In the genomic region with DNA sequence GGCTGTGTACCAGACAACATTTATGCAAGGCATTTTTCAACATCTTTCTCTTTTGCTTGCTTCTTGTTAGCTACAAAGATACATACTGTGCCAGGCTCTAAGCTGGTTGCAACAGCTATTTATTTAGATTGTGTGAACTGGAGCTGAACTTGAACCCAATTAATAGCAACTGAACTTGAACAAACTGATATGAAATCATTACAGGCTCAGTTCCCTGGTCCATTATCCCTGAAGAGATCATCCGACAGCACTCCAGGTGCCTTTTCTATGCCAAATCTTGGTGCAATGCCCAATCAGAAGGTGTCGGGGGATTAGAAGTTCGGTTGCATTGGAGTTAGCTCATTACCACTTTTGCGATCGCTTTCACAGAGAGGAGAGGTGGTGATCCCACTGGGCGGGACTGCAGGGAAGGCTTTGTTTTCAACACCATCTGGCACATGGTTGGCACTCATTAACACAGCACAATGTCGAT, we compare ENCODE assay signal across 13 mouse cellular contexts.
DNase-seq lines count a peak whose midpoint lies in the region; ATAC-seq and TF ChIP-seq lines count a peak whose summit lies in the region.
"Had no signal": no experiment of that assay in that cellular context is flagged by ENCODE, and none has a peak within 500 bp of the region (broad histone marks: within the 10 kb centered on the region; RNA-seq: fewer than 3 reads in every experiment).

No protein-coding gene starts in this region.

- H3K9me3 ChIP-seq in midbrain, embryonic 13.5 days = no peaks in the 10 kb centered on the region
- H3K9me3 ChIP-seq in midbrain, embryonic 10.5 days (replicated peaks) = no peaks in the 10 kb centered on the region
- H3K9me3 ChIP-seq in forebrain, embryonic 10.5 days = no peaks in the 10 kb centered on the region
- H3K9me3 ChIP-seq in hindbrain, embryonic 13.5 days = no peaks in the 10 kb centered on the region; the same call in 1 of the 2 replicates

- ATAC-seq in midbrain, embryonic 13.5 days = peak; percentile 76
- peak; percentile 68 for ATAC-seq in hindbrain, embryonic 13.5 days (ENCODE audit: low FRiP score)

- no peaks in the 10 kb centered on the region for H3K27me3 ChIP-seq in midbrain, embryonic 13.5 days
- no peaks in the 10 kb centered on the region for H3K27me3 ChIP-seq in midbrain, embryonic 10.5 days (ENCODE audit: low read depth, poor library complexity, severe bottlenecking)
- H3K27me3 ChIP-seq in forebrain, embryonic 10.5 days (ENCODE audit: poor library complexity, severe bottlenecking) = no peaks in the 10 kb centered on the region
- H3K27me3 ChIP-seq in hindbrain, embryonic 13.5 days = no peaks in the 10 kb centered on the region
- no peaks in the 10 kb centered on the region for H3K27me3 ChIP-seq in thymus, adult 2 months (ENCODE audit: control insufficient read depth, insufficient read depth, low read length)
- H3K27me3 ChIP-seq: CH12.LX had no signal

- no peak overlapping the region for H3K4me2 ChIP-seq in midbrain, embryonic 13.5 days (replicated peaks)
- H3K4me2 ChIP-seq in hindbrain, embryonic 13.5 days = 0 out of 2 replicates have a peak overlapping the region, but pooled peaks have one; percentile 2

- H3K4me1 ChIP-seq in midbrain, embryonic 13.5 days (replicated peaks) = peaks cover 15% of the 10 kb centered on the region
- peaks cover 10% of the 10 kb centered on the region; the same call in 1 of the 2 replicates for H3K4me1 ChIP-seq in midbrain, embryonic 10.5 days
- peaks cover 34% of the 10 kb centered on the region for H3K4me1 ChIP-seq in forebrain, embryonic 10.5 days
- peaks cover 11% of the 10 kb centered on the region for H3K4me1 ChIP-seq in hindbrain, embryonic 13.5 days (replicated peaks)
- no peaks in the 10 kb centered on the region for H3K4me1 ChIP-seq in thymus, adult 2 months (replicated peaks; ENCODE audit: control insufficient read depth, insufficient read depth, low read length)

- H3K9ac ChIP-seq in midbrain, embryonic 13.5 days (replicated peaks) = no peak overlapping the region
- H3K9ac ChIP-seq in hindbrain, embryonic 13.5 days = no peak overlapping the region

- H3K4me3 ChIP-seq in midbrain, embryonic 13.5 days (replicated peaks) = no peak overlapping the region
- H3K4me3 ChIP-seq in midbrain, embryonic 10.5 days = no peak overlapping the region
- no peak overlapping the region for H3K4me3 ChIP-seq in forebrain, embryonic 10.5 days
- H3K4me3 ChIP-seq in hindbrain, embryonic 13.5 days = no peak overlapping the region
- H3K4me3 ChIP-seq in thymus, adult 2 months (ENCODE audit: control insufficient read depth, insufficient read depth, low read length) = no peak overlapping the region
- H3K4me3 ChIP-seq: heart, adult 2 months had no signal

- no peak for DNase-seq in midbrain, embryonic 10.5 days (ENCODE audit: low spot score)
- peak; percentile 42 for DNase-seq in forebrain, embryonic 10.5 days (ENCODE audit: extremely low spot score, low spot score)
- peak; percentile 5 for DNase-seq in retina, postnatal 7 days (ENCODE audit: low read depth, low spot score)
- DNase-seq in ovary, adult 18-20 months (ENCODE audit: low spot score) = no peak
- DNase-seq in testis, postnatal 14 days (ENCODE audit: low spot score) = no peak
- no peak for DNase-seq in thymus, adult 2 months
- DNase-seq: heart, adult 2 months; lung, adult 2 months; right cerebral cortex, adult 18-20 months had no signal

- no peaks in the 10 kb centered on the region for H3K36me3 ChIP-seq in midbrain, embryonic 13.5 days
- no peaks in the 10 kb centered on the region for H3K36me3 ChIP-seq in midbrain, embryonic 10.5 days
- no peaks in the 10 kb centered on the region for H3K36me3 ChIP-seq in forebrain, embryonic 10.5 days (replicated peaks)
- H3K36me3 ChIP-seq in hindbrain, embryonic 13.5 days = no peaks in the 10 kb centered on the region
- no peaks in the 10 kb centered on the region for H3K36me3 ChIP-seq in thymus, adult 2 months (ENCODE audit: control insufficient read depth, insufficient read depth, low read length)

- peak overlapping the region; percentile 2; the same call in 1 of the 2 replicates for H3K27ac ChIP-seq in midbrain, embryonic 13.5 days
- no peak overlapping the region for H3K27ac ChIP-seq in midbrain, embryonic 10.5 days (replicated peaks)
- H3K27ac ChIP-seq in forebrain, embryonic 10.5 days = peak overlapping the region; percentile 40; the same call in 1 of the 2 replicates
- peak overlapping the region; percentile 49 for H3K27ac ChIP-seq in hindbrain, embryonic 13.5 days
- H3K27ac ChIP-seq in thymus, adult 2 months (ENCODE audit: control insufficient read depth, insufficient read depth, low read length) = no peak overlapping the region
- H3K27ac ChIP-seq: heart, adult 2 months; kidney, postnatal 0 days had no signal

- WGBS in midbrain, embryonic 13.5 days = 28% methylated on average over 7 of the region's 7 CpGs
- 62% methylated on average over 7 of the region's 7 CpGs for WGBS in midbrain, embryonic 10.5 days
- 48% methylated on average over 7 of the region's 7 CpGs for WGBS in forebrain, embryonic 10.5 days
- 31% methylated on average over 7 of the region's 7 CpGs for WGBS in hindbrain, embryonic 13.5 days
- 94% methylated on average over 7 of the region's 7 CpGs for WGBS in thymus, adult 2 months

- no peak for TF ChIP-seq CTCF in thymus, adult 2 months (IDR thresholded peaks at IDR 0.05; ENCODE audit: borderline replicate concordance, control insufficient read depth, extremely low read depth, insufficient read depth, low read length, poor library complexity)

- TF ChIP-seq POLR2A in thymus, adult 2 months (IDR thresholded peaks at IDR 0.05; ENCODE audit: control insufficient read depth, extremely low read depth, insufficient read depth, low read length, poor library complexity) = no peak

Comparison
In these comparisons a context has a peak if more than half of its experiments do, and no peak if none do; other contexts are left out.
1. H3K27ac ChIP-seq: peak in midbrain, embryonic 13.5 days (single experiment), forebrain, embryonic 10.5 days (single experiment) and hindbrain, embryonic 13.5 days (single experiment); none in midbrain, embryonic 10.5 days (single experiment) and thymus, adult 2 months (single experiment).
2. DNase-seq: peak in forebrain, embryonic 10.5 days (single experiment) and retina, postnatal 7 days (single experiment); none in midbrain, embryonic 10.5 days (single experiment), ovary, adult 18-20 months (single experiment), testis, postnatal 14 days (single experiment) and thymus, adult 2 months (single experiment).